Mouse (Mus musculus) megakaryocyte-erythroid progenitor cell, adult 5-6 weeks (primary cell): ENCODE data around the gene Mettl23. TPM values are rescaled to one million over a fixed set of nuclear protein-coding genes. Genes with fewer than 3 reads are reported as not detected.
"Not testable (repeated sequence)": the region's sequence is repeated elsewhere in the genome, so short reads cannot be mapped to it uniquely, and the experiment has no call there.

Experiments
- ATAC-seq: replicated peaks from 2 replicates; pipeline ENCODE4 v1.8.0; 2016; ENCODE audit warnings: mild to moderate bottlenecking, inconsistent platforms; ENCODE audit not compliant: severe bottlenecking, poor library complexity, low FRiP score, low TSS enrichment
- total RNA-seq, 2 experiments: library from RNA; stranded (forward) in 1 of 2; stranded (reverse) in 1 of 2; fragments of 200-1000, 215-1000 nt in 1 of 2; fragments of >200 nt in 1 of 2; fragmentation: Nextera tagmentation in 1 of 2; gene quantifications; 2 replicates each; pipeline ENCODE4 v1.2.3; 2014 to 2017

The Mettl23 gene
- total RNA-seq, 2 experiments from 2014 or later: 48.2 to 58.8 TPM

DNA sequence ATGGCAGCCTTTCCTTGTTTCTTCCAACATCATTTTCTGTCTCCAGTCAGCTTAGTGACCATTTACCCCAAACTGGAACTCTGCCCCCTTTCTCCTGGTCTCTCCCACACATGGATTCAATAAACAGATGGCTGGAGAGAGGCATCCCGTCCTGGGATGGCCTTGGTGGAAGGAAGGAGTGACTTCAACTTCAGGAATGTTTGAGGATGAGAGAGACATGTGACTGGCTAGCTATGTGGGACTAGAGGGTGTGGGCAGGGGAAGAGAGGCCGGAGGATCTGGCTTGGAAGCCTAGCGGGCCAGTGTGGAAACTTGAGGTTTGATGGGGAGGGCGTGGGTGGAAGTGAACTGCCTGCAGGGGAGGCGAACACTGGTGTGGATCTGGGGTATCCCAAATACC is 26.3 kb upstream of the Mettl23 start:
- ATAC-seq: no peak

GRCm38 (mm10) chr11:116817567-116817966 is 25.5 kb upstream of the Mettl23 start:
- ATAC-seq: no peak

GRCm38 (mm10) chr11:116818722-116819121 is 24.4 kb upstream of the Mettl23 start:
- no peak for ATAC-seq

- no peak for ATAC-seq
Measured at GRCm38 (mm10) chr11:116819932-116820593, 23.0 kb upstream of the Mettl23 start.

DNA sequence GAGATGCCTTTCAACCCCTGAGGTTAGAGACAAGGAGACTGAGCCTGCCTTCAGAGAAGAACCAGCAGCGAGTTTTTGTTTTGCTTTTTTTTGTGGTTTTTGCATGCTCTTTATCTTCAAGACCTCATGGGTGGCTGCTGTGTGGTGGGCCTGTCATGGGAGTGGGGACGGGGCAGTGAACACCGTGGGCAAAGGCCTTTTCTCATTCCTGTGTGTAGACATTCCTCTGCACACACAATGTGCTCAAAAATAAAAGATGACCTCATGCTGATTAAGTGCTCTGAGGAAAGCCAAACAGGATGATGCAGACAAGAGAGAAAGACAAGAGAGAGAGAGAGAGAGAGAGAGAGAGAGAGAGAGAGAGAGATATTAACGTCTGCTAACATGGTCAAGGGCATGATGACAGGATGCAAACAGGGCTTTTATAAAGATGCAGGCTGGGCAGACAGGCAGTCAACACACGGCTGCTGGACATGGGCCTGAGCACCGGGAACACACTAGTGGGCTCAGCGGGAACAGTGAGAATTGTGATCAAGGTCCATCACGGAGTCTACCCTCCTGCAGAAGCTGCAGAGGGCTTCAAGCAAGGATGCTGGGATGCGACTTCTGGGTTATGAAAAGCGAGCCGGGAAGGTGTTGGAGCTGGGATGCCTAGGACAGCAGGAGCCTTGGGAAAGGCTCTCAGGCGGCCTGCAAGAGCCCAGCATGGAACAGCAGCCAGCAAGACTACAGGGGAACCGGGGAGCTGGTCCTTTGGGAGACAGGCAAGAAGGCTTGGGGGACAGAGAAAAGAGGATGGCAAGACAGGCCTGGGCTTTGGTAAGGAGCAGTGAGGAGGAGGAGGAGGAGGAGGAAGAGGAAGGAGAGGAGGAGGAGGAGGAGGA is 21.8 kb upstream of the Mettl23 start:
- no peak for ATAC-seq

- ATAC-seq: no peak
Measured at GRCm38 (mm10) chr11:116822215-116822614, 20.9 kb upstream of the Mettl23 start.

DNA sequence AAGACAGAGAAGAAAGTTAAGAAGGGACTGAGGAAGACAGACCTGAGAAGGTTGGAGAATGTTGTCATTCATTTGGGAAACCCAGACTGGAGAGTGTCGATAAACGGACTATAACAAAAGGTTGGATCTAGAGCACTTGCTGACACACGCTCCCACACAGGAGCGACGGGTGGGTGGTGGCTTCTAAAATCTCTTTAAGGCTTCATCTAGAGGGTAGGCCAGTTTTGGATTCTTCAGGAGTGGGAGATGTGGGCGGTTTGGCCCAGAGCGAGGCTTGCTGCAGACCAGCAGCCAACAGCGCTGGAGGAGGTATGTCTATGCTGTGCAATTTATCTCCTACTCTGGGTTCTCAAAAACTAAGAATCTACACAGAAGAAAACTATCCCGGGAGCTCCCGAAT is 20.5 kb upstream of the Mettl23 start:
- no peak for ATAC-seq

DNA sequence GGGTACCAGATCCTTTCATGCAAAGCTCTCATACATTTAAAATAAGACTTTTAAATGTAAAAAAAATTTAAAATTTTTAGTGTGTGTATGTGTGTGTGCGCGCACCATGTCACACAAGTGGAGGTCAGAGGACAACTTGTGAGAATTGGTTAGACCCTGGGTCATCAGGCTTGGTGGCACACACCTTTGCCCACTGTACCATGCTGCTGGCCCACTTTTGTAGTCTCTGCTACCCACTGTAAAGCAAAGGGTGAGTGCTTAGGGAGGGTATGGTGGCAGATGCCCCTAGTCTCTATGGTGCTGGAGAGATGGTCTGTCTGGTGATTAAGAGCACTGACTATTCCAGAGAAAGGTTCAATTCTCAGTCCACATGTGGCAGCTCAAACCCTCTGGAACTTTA is 19.8 kb upstream of the Mettl23 start:
- no peak for ATAC-seq

GRCm38 (mm10) chr11:116823885-116824284 is 19.2 kb upstream of the Mettl23 start:
- ATAC-seq: not testable (repeated sequence)

GRCm38 (mm10) chr11:116825230-116825629 is 17.8 kb upstream of the Mettl23 start:
- ATAC-seq: no peak

DNA sequence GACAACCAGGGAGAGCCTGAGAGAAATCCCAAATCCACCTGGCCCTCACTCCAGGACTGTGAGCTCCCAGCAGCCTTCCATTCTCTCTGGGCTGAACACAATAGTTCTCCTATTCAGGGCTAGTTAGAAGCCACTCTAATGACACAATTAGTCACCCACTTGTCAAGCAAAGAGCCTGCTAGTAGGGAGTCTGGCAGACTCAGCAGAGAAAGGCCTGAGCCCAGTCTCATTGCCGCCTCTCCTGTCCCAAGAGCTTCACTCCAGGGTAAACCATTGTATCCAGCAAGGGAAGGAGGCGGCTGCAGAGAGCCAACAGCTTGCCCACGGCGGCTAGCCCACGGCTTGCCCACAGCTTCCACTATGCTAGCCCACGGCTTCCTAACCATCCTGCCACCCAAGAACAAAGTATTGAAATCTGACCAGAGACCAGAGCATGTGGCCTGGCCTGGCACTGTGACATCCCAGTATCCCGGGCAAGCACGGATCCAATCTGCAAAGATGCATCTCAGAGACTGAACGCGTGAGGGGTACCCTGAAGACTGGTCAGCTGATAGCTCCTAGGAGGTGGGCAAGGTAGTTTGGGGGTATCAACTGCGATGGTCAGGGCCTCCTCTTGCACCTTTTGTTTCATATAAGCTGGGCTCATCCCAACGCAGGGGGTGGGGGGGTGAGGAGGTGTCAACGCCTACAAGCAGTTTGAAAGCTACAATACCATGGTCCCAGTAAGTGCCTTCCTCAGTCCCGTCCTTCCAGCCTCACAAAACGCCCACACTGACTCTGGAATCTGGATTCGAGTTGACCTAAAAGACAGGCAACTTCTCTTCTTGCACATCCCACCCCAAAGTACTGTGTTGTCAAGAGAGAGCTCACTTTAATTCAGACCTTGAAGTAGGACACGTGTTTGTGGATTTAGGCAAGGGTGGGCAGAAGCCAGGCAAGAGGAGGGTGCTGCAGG is 16.3 kb upstream of the Mettl23 start:
- no peak for ATAC-seq

- no peak; the same call in 1 of the 2 replicates for ATAC-seq
Measured at GRCm38 (mm10) chr11:116827534-116828165, 15.4 kb upstream of the Mettl23 start, which contains the start of gene Mxra7. TSS of gene Mxra7 (minus strand) at chr11:116828046.

DNA sequence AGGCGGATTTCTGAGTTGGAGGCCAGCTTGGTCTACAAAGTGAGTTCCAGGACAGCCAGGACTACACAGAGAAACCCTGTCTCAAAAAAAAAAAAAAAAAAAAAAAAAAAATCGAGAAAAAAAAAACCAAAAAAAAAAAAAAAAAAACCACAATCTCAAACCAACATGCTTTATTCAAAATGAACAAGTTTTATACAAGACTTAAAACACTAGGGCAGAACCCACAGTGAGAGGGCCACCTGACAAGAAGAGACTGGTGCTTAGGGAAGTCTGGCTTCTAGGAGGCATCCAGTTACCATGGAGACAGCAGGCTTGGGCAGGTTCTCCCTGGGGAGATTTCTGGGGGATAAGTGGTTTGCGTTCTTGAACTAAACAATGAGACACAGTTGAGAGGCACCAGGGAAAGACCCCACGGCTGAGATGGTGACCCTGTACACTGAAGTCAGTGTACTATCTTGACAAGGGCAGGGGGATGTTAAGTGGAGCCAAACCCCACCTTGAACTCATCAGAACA is 10.8 kb upstream of the Mettl23 start:
- ATAC-seq: no peak

GRCm38 (mm10) chr11:116834954-116835353 is 8.1 kb upstream of the Mettl23 start:
- no peak for ATAC-seq

DNA sequence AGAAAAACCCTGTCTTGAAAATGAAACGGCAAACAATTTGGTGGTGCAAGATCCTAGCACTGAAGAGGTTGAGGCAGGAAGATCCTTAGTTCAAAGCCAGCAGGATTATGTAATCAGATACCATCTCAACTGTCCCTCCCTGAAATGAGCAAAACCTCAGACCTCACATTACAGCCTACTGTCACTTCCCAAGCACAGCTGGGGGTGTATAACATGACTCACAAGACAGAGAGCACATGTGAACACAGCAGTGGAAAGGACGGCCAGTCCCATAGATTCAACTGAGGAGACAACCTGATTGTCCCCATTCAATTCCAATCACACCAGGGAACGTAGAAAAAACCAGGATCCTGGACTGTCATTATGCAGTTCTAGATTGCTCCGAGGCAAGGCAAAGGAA is 6.8 kb upstream of the Mettl23 start:
- no peak for ATAC-seq

DNA sequence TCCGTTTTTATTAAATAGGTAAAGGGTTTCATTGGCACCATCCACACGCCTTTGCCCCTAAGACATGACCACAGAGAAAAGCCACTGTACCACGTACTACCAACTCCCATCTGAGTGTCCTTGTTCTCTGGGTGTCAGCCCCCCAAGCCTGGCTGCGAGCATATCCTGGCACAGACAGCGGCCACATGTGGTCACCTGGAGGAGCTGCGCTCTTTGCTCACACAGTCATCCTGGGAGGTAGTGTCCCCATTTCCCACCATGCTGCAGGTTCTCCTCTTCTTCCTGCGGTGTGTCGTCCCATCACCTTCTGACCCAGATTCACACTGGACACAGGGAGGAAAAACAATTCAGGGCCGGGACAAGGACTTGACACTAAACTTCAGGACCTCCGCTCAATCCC is 5.6 kb upstream of the Mettl23 start:
- no peak for ATAC-seq

- no peak for ATAC-seq
Measured at GRCm38 (mm10) chr11:116838936-116839335, 4.1 kb upstream of the Mettl23 start.

GRCm38 (mm10) chr11:116839601-116840000 is 3.5 kb upstream of the Mettl23 start:
- no peak for ATAC-seq

GRCm38 (mm10) chr11:116840748-116841147 is 2.3 kb upstream of the Mettl23 start:
- no peak for ATAC-seq
